Mouse (Mus musculus): ENCODE results near the gene Vmn2r70.

The Vmn2r70 gene

GRCm38 (mm10) chr7:85569092-85569491 lies at the start of gene Vmn2r70:
Gene Vmn2r70 (minus strand): TSS chr7:85569192.
- no peak for DNase-seq (ENCODE audit: low read depth in 2 of 2, low spot score in 2 of 2)

GRCm38 (mm10) chr7:85562787-85563186 lies 6.2 kb downstream of the Vmn2r70 start, which contains the start of gene Vmn2r71:
Gene Vmn2r71 (plus strand): TSS chr7:85563087.
- DNase-seq (ENCODE audit: low read depth in 2 of 2, low spot score in 2 of 2), result no peak

GRCm38 (mm10) chr7:85543118-85543517 lies 25.9 kb downstream of the Vmn2r70 start:
- no peak for DNase-seq (ENCODE audit: low read depth in 2 of 2, low spot score in 2 of 2)

- DNase-seq (ENCODE audit: low read depth in 2 of 2, low spot score in 2 of 2), result no peak
These were observed 26.9 kb downstream of the Vmn2r70 start for GRCm38 (mm10) chr7:85542108-85542507.

Measured in CD8-positive naive resting alpha-beta T cell, adult 2 months (primary cell).